Mouse (Mus musculus) central nervous system, embryonic 14 days (tissue): ENCODE results near the gene Hus1b. TPM values are rescaled to one million over a fixed set of nuclear protein-coding genes. Genes with fewer than 3 reads are reported as not detected.

Source experiments
- polyA plus RNA-seq: library from polyadenylated mRNA; depleted of rRNA; stranded (reverse); fragments of >200 nt; gene quantifications from 2 replicates; pipeline ENCODE4 v1.2.3, GENCODE M21; 2012; rRNA removed

Hus1b gene
- polyA plus RNA-seq = 0.18 and 0.26 TPM in 2 replicates

DNA sequence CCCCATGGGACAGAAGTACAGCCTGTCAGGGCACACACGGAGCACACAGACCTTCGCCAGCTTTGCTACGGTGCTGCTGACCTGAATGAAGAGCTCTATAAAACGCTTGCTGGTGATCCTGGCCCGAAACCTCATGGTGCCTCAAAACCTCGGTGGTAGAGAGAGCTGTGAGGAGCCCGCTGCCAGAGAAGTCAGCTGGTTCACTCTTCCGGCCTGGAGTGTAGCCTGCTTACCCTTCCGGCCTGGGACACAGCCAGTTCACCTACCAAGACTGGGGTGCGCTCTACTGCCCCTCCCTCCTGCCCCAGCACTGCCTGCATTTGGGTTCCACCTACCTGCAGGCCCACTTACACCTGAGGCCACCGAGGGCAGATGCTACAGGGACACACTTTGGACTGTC, at the start of gene Hus1b:
Gene Hus1b (minus strand): TSS at position 220 of the 400 bp plus-strand sequence.

GRCm38 (mm10) chr13:30973501-30974246, 26.1 kb upstream of the Hus1b start, which contains the start of the genes Exoc2 and Gm5447:
Gene Exoc2, minus strand, starts transcription at chr13:30974093.
Gene Gm5447, plus strand, starts transcription at chr13:30974204.

Other genes starting within 250 kb of the Hus1b start
- gene Irf4, start 198.5 kb downstream of the Hus1b start, polyA plus RNA-seq = 0.02 and 0.08 TPM in 2 replicates
- 34.9 and 37.0 TPM in 2 replicates for gene Exoc2, start 26.3 kb upstream of the Hus1b start, polyA plus RNA-seq
- gene Gm5447, start 26.4 kb upstream of the Hus1b start, polyA plus RNA-seq = 0.08 TPM in 1 of 2 replicates, not detected in the other